Mouse (Mus musculus) forebrain, postnatal 0 days (tissue): ENCODE measurements around the gene Mnx1. TPM values are rescaled to one million over a fixed set of nuclear protein-coding genes. Genes with fewer than 3 reads are reported as not detected.
"Not testable (repeated sequence)": the region's sequence is repeated elsewhere in the genome, so short reads cannot be mapped to it uniquely, and the experiment has no call there.

Experiments used
- ATAC-seq: fragments of 200-750 bp; cut with Nextera tagmentation; 2 replicates; pipeline ENCODE4 v1.8.0; 2017; ENCODE audit warnings: mild to moderate bottlenecking, moderate library complexity
- DNase-seq: peaks from one replicate; pipeline ENCODE4 v3.0.0-alpha.2; 2015
- H3K27ac ChIP-seq: fragments of 300-500 bp; sonication (generic); 2 replicates; pipeline ENCODE4 v1.5.1; 2014; ENCODE audit warnings: low read depth, mild to moderate bottlenecking, antibody characterized with exemption, low read length, moderate library complexity, mixed read lengths
- H3K27me3 ChIP-seq: fragments of 300-500 bp; sonication (generic); 2 replicates; pipeline ENCODE4 v1.6.1; 2014; ENCODE audit warnings: mild to moderate bottlenecking, low read length, mixed read lengths; ENCODE audit not compliant: insufficient read depth
- H3K36me3 ChIP-seq: fragments of 300-500 bp; sonication (generic); 2 replicates; pipeline ENCODE4 v1.6.1; 2014; ENCODE audit warnings: mild to moderate bottlenecking, moderate library complexity; ENCODE audit not compliant: insufficient read depth
- H3K4me1 ChIP-seq: fragments of 300-500 bp; sonication (generic); 2 replicates; pipeline ENCODE4 v1.6.1; 2014; ENCODE audit warnings: antibody characterized with exemption; ENCODE audit not compliant: insufficient read depth
- H3K4me2 ChIP-seq: fragments of 300-500 bp; sonication (generic); 2 replicates; pipeline ENCODE4 v1.6.1; 2014; ENCODE audit warnings: low read depth, mild to moderate bottlenecking, moderate library complexity
- H3K4me3 ChIP-seq: fragments of 300-500 bp; sonication (generic); 2 replicates; pipeline ENCODE4 v1.5.1; 2014; ENCODE audit warnings: low read depth, low read length, mixed read lengths
- H3K9ac ChIP-seq: fragments of 300-500 bp; sonication (generic); 2 replicates; pipeline ENCODE4 v1.6.1; 2014; ENCODE audit warnings: mild to moderate bottlenecking
- H3K9me3 ChIP-seq: fragments of 300-500 bp; sonication (generic); 2 replicates; pipeline ENCODE4 v1.6.1; 2016; ENCODE audit warnings: low read length
- CTCF ChIP-seq: sonication (generic); IDR thresholded peaks from 2 replicates; pipeline ENCODE4 v1.5.1; 2016; ENCODE audit warnings: antibody characterized with exemption, control low read depth, low read depth
- WGBS: fragments of 180-500 bp; shearing (Covaris S2); extraction: QIAGEN DNeasy Blood & Tissue Kit; methylation state at CpG from one replicate; pipeline ENCODE4 v1.1.7; 2014; 5-methylcytosine and 5-hydroxymethylcytosine counted together
- polyA plus RNA-seq: library from polyadenylated mRNA; unstranded; fragments of >200 nt; fragmentation: Nextera tagmentation; extraction: Ambion mirVana; gene quantifications from 2 replicates; pipeline ENCODE4 v1.2.1, GENCODE M21; 2015
- total RNA-seq: library from RNA; depleted of rRNA; stranded (reverse); fragments of >200 nt; gene quantifications from 2 replicates; pipeline ENCODE4 v1.2.3, GENCODE M21; 2014; rRNA removed

The Mnx1 gene
- total and polyA plus RNA-seq, 2 experiments from 2014 or later, result not detected

- WGBS, result 100% methylated on average over 2 of the region's 2 CpGs
- H3K4me2 ChIP-seq, result no peak overlapping the region
- H3K36me3 ChIP-seq, result peaks cover 84% of the 10 kb centered on the region
Observed at GRCm38 (mm10) chr5:29445275-29445674, 33.0 kb downstream of the Mnx1 start.

GRCm38 (mm10) chr5:29436728-29437127 lies 41.5 kb downstream of the Mnx1 start:
- H3K4me3 ChIP-seq, H3K4me2 ChIP-seq, H3K9ac ChIP-seq, DNase-seq, H3K27ac ChIP-seq, H3K9me3 ChIP-seq, ATAC-seq, H3K27me3 ChIP-seq: not testable (repeated sequence)
- 96% methylated on average over 6 of the region's 6 CpGs for WGBS
- Histone ChIP-seq H3K36me3 (peaks cover 42% of the 10 kb centered on the region), H3K4me1 (peaks cover 22% of the 10 kb centered on the region)

More at GRCm38 (mm10) chr5:29445275-29445674, 33.0 kb downstream of the Mnx1 start:
- Histone ChIP-seq H3K27me3 (no peaks in the 10 kb centered on the region), H3K9me3 (no peaks in the 10 kb centered on the region), H3K27ac (no peak overlapping the region), H3K4me3 (no peak overlapping the region), H3K4me1 (no peaks in the 10 kb centered on the region), H3K9ac (no peak overlapping the region)
- no peak for TF ChIP-seq CTCF
- DNase-seq (no peak), ATAC-seq (no peak)

DNA sequence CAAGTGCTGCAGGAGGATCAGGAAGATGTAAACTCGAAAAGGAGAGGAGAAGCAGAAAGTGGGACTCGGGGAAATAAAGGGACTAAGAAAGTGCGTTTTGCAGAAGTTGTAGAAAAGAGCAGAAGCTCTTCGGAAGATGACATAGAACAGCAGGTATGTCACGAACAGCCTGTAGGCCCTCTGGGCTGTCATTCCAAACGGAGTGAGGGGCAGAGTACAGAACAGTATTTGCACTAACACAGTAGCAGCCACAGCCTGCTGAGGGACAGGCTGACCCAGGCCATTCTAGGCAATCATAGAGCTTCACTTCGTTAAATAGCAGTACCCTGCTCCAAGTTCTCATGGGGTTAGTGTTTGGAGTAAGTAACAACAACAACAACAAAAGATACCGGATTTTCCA lies 42.8 kb downstream of the Mnx1 start:
- no peak for ATAC-seq
- Histone ChIP-seq H3K9me3 (no peaks in the 10 kb centered on the region), H3K4me3 (peak overlapping the region; percentile 80), H3K27me3 (no peaks in the 10 kb centered on the region), H3K4me2 (peak overlapping the region; percentile 94), H3K27ac (no peak overlapping the region), H3K9ac (peak overlapping the region; percentile 75), H3K4me1 (peaks cover 22% of the 10 kb centered on the region), H3K36me3 (peaks cover 30% of the 10 kb centered on the region)
- no peak for DNase-seq
- 55% methylated on average over 8 of the region's 8 CpGs for WGBS
- TF ChIP-seq CTCF, result no peak

DNA sequence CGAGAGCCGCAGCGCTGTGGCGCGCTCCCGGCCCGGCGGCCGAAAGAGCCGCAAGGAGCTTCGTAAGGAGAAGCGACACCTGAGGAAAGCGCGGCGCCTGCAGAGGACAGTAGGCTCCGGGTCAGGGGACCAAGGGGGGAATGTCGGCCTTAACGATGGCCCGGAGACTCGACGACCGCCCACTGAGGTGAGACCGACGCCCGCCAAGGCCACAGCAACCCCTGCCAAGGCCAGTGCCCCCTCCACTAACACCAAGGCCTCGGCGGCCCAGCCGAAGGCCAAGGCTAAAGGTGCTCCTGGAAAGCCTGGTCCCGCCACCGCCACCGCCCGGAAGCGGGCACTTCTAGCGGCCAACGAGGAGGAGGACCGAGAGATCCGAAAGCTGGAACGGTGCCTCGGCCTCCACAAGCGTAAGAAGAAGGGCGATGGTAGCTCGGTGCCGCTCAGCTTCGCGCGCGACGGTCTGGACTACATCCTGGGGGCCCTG lies 43.4 kb downstream of the Mnx1 start:
- peak overlapping the region; percentile 80 for H3K4me3 ChIP-seq
- DNase-seq (peak; percentile 18), ATAC-seq (peak; percentile 54)
- H3K9ac ChIP-seq, result peak overlapping the region; percentile 75
- H3K4me2 ChIP-seq, result peak overlapping the region; percentile 94
- no peaks in the 10 kb centered on the region for H3K9me3 ChIP-seq
- no peaks in the 10 kb centered on the region for H3K27me3 ChIP-seq
- peaks cover 26% of the 10 kb centered on the region for H3K36me3 ChIP-seq
- peaks cover 22% of the 10 kb centered on the region for H3K4me1 ChIP-seq
- no peak for TF ChIP-seq CTCF
- peak overlapping the region; percentile 77 for H3K27ac ChIP-seq
- under 1% methylated on average over 48 of the region's 48 CpGs for WGBS

DNA sequence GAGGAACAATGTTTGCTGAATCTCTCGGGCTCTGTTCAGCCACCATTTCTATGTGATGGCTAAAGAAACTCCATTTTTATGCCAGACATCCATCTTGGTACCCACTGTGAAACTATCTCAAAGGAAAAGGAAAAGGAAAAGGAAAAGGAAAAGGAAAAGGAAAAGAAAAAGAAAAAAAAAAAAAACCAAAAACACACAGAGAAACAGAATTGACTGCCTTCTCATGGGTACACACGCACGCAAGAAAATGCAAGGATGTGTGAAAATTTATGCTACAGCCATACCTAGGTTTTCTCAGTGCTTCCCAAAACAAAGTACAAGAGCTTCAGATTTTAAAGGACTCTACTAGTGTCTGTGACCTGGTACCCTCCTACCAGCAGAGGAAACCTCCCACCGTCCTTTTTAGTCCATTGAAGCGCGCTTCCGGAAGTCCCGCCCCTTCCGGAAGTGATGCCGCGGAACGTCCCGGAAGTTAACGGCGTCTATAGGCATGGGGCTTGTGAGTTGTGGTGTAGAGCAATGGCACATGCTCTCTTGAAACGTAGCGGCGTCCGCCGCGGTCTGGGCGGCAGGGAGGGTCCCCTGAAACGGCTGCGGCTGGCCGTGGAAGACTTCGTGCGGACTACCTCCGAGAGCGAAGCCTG lies 43.9 kb downstream of the Mnx1 start, which contains the start of gene Nom1:
Gene Nom1, plus strand, starts transcription at position 437 of the 644 bp plus-strand sequence.
- Histone ChIP-seq H3K4me2 (peak within 1 kb of the TSS; percentile 94), H3K9ac (peak within 1 kb of the TSS; percentile 75), H3K4me1 (peaks cover 22% of the 10 kb centered on the region), H3K4me3 (peak within 1 kb of the TSS; percentile 80), H3K36me3 (peaks cover 22% of the 10 kb centered on the region), H3K27me3 (no peaks in the 10 kb centered on the region), H3K27ac (peak within 1 kb of the TSS; percentile 77), H3K9me3 (no peaks in the 10 kb centered on the region)
- 5% methylated on average over 29 of the region's 29 CpGs for WGBS
- ATAC-seq (peak; percentile 100), DNase-seq (peak; percentile 95)
- TF ChIP-seq CTCF, result 0 out of 2 replicates have a peak, but pooled peaks have one; percentile 13

DNA sequence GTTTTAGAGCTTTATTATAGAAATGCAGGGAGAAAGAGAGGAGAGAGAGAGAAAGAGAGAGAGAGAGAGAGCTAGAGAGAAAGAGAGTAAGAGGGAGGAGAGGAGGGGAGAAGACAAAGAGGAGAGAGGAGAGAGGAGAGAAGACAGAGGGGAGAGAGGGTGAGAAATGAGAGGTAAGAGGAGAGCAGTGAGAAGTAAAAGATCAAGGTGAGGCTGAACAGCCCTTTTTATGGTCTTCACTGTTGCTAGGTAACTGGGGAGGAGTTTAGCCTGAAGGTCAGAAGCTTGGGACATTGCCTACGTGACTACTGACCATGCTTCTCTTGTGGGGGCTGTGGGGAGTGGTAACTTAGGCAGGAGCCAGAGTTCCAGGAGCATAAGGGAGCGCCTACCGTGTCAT lies 54.9 kb downstream of the Mnx1 start:
- 60% methylated on average over 3 of the region's 3 CpGs for WGBS
- not testable (repeated sequence) for H3K36me3 ChIP-seq, DNase-seq, H3K27ac ChIP-seq, ATAC-seq, H3K4me3 ChIP-seq, H3K4me2 ChIP-seq, H3K9me3 ChIP-seq, H3K4me1 ChIP-seq, H3K9ac ChIP-seq, H3K27me3 ChIP-seq

Other genes with a start within 250 kb of the Mnx1 start
- gene Lmbr1, start 100.1 kb downstream of the Mnx1 start, total RNA-seq, result 38.3 and 41.4 TPM in 2 replicates
- gene Lmbr1, start 100.1 kb downstream of the Mnx1 start, polyA plus RNA-seq, result 30.4 and 41.5 TPM in 2 replicates
- gene Nom1, start 43.8 kb downstream of the Mnx1 start, total RNA-seq, result 18.0 and 29.6 TPM in 2 replicates
- 9.7 and 17.0 TPM in 2 replicates for gene Nom1, start 43.8 kb downstream of the Mnx1 start, polyA plus RNA-seq
- gene Ube3c, start 90.8 kb upstream of the Mnx1 start, total RNA-seq, result 81.2 and 95.6 TPM in 2 replicates
- gene Ube3c, start 90.8 kb upstream of the Mnx1 start, polyA plus RNA-seq, result 23.7 and 33.0 TPM in 2 replicates